Mouse (Mus musculus): ENCODE results near the gene I0C0044D17Rik. TPM values are rescaled to one million over a fixed set of nuclear protein-coding genes. Genes with fewer than 3 reads are reported as not detected.

Gene I0C0044D17Rik
- polyA plus RNA-seq, 1 experiment from 2014 or later: not detected

GRCm38 (mm10) chr4:98795241-98795640 is 28.4 kb downstream of the I0C0044D17Rik start:
- H3K9ac ChIP-seq (ENCODE audit: low read depth, low read length): no peak overlapping the region
- 73% methylated on average over 2 of the region's 2 CpGs for WGBS (ENCODE audit: insufficient replicate concordance)
- no peak overlapping the region for H3K4me3 ChIP-seq (ENCODE audit: low read depth, low read length)
- no peaks in the 10 kb centered on the region for H3K9me3 ChIP-seq (replicated peaks; ENCODE audit: control insufficient read depth, low read length)
- no peak overlapping the region for H3K27ac ChIP-seq (ENCODE audit: low read depth, low read length)
- no peaks in the 10 kb centered on the region; the same call in 1 of the 2 replicates for H3K4me1 ChIP-seq (ENCODE audit: control insufficient read depth, insufficient read depth, low read length)
- H3K27me3 ChIP-seq (ENCODE audit: control insufficient read depth, insufficient read depth, low read length): no peaks in the 10 kb centered on the region
- no peak overlapping the region for H3K4me2 ChIP-seq
- ATAC-seq (replicated peaks; ENCODE audit: insufficient number of reproducible peaks, low FRiP score, low TSS enrichment): no peak
- no peaks in the 10 kb centered on the region for H3K36me3 ChIP-seq (ENCODE audit: control insufficient read depth, insufficient read depth, low read length)

GRCm38 (mm10) chr4:98793486-98793885 is 30.2 kb downstream of the I0C0044D17Rik start:
- no peak overlapping the region for H3K4me2 ChIP-seq
- no peak overlapping the region for H3K4me3 ChIP-seq (ENCODE audit: low read depth, low read length)
- no peaks in the 10 kb centered on the region for H3K9me3 ChIP-seq (replicated peaks; ENCODE audit: control insufficient read depth, low read length)
- WGBS (ENCODE audit: insufficient replicate concordance): 87% methylated on average over 9 of the region's 9 CpGs
- ATAC-seq (replicated peaks; ENCODE audit: insufficient number of reproducible peaks, low FRiP score, low TSS enrichment): no peak
- no peaks in the 10 kb centered on the region; the same call in 1 of the 2 replicates for H3K4me1 ChIP-seq (ENCODE audit: control insufficient read depth, insufficient read depth, low read length)
- no peak overlapping the region for H3K27ac ChIP-seq (ENCODE audit: low read depth, low read length)
- H3K36me3 ChIP-seq (ENCODE audit: control insufficient read depth, insufficient read depth, low read length): no peaks in the 10 kb centered on the region
- no peak overlapping the region for H3K9ac ChIP-seq (ENCODE audit: low read depth, low read length)
- no peaks in the 10 kb centered on the region for H3K27me3 ChIP-seq (ENCODE audit: control insufficient read depth, insufficient read depth, low read length)

- Histone ChIP-seq H3K4me2 (no peak overlapping the region), H3K27me3 (ENCODE audit: control insufficient read depth, insufficient read depth, low read length) (no peaks in the 10 kb centered on the region), H3K9me3 (replicated peaks; ENCODE audit: control insufficient read depth, low read length) (no peaks in the 10 kb centered on the region), H3K9ac (ENCODE audit: low read depth, low read length) (no peak overlapping the region), H3K4me1 (ENCODE audit: control insufficient read depth, insufficient read depth, low read length) (no peaks in the 10 kb centered on the region; the same call in 1 of the 2 replicates), H3K27ac (ENCODE audit: low read depth, low read length) (no peak overlapping the region), H3K4me3 (ENCODE audit: low read depth, low read length) (no peak overlapping the region), H3K36me3 (ENCODE audit: control insufficient read depth, insufficient read depth, low read length) (no peaks in the 10 kb centered on the region)
- 52% methylated on average over 1 of the region's 1 CpGs for WGBS (ENCODE audit: insufficient replicate concordance)
- no peak for ATAC-seq (replicated peaks; ENCODE audit: insufficient number of reproducible peaks, low FRiP score, low TSS enrichment)
These were observed 32.9 kb downstream of the I0C0044D17Rik start for GRCm38 (mm10) chr4:98790721-98791120.

GRCm38 (mm10) chr4:98789861-98790311 is 33.8 kb downstream of the I0C0044D17Rik start:
- H3K36me3 ChIP-seq (ENCODE audit: control insufficient read depth, insufficient read depth, low read length): no peaks in the 10 kb centered on the region
- WGBS (ENCODE audit: insufficient replicate concordance): 3% methylated on average over 10 of the region's 10 CpGs
- H3K4me3 ChIP-seq (ENCODE audit: low read depth, low read length): peak overlapping the region; percentile 37
- H3K27ac ChIP-seq (ENCODE audit: low read depth, low read length): no peak overlapping the region
- H3K27me3 ChIP-seq (ENCODE audit: control insufficient read depth, insufficient read depth, low read length): no peaks in the 10 kb centered on the region
- no peaks in the 10 kb centered on the region for H3K9me3 ChIP-seq (replicated peaks; ENCODE audit: control insufficient read depth, low read length)
- H3K4me1 ChIP-seq (ENCODE audit: control insufficient read depth, insufficient read depth, low read length): no peaks in the 10 kb centered on the region; the same call in 1 of the 2 replicates
- H3K9ac ChIP-seq (ENCODE audit: low read depth, low read length): peak overlapping the region; percentile 67; the same call in 1 of the 2 replicates
- no peak for ATAC-seq (replicated peaks; ENCODE audit: insufficient number of reproducible peaks, low FRiP score, low TSS enrichment)
- peak overlapping the region; percentile 61 for H3K4me2 ChIP-seq

- no peak for ATAC-seq (replicated peaks; ENCODE audit: insufficient number of reproducible peaks, low FRiP score, low TSS enrichment)
- H3K4me3 ChIP-seq (ENCODE audit: low read depth, low read length): peak overlapping the region; percentile 37
These were observed 34.4 kb downstream of the I0C0044D17Rik start for GRCm38 (mm10) chr4:98789133-98789765.

GRCm38 (mm10) chr4:98786281-98786680 is 37.4 kb downstream of the I0C0044D17Rik start:
- Histone ChIP-seq H3K36me3 (ENCODE audit: control insufficient read depth, insufficient read depth, low read length) (no peaks in the 10 kb centered on the region), H3K9me3 (replicated peaks; ENCODE audit: control insufficient read depth, low read length) (no peaks in the 10 kb centered on the region), H3K9ac (ENCODE audit: low read depth, low read length) (no peak overlapping the region), H3K27me3 (ENCODE audit: control insufficient read depth, insufficient read depth, low read length) (no peaks in the 10 kb centered on the region), H3K27ac (ENCODE audit: low read depth, low read length) (no peak overlapping the region), H3K4me1 (ENCODE audit: control insufficient read depth, insufficient read depth, low read length) (no peaks in the 10 kb centered on the region; the same call in 1 of the 2 replicates), H3K4me2 (no peak overlapping the region), H3K4me3 (ENCODE audit: low read depth, low read length) (no peak overlapping the region)
- WGBS (ENCODE audit: insufficient replicate concordance): 39% methylated on average over 3 of the region's 3 CpGs
- no peak for ATAC-seq (replicated peaks; ENCODE audit: insufficient number of reproducible peaks, low FRiP score, low TSS enrichment)

More at GRCm38 (mm10) chr4:98789133-98789765, 34.4 kb downstream of the I0C0044D17Rik start:
- H3K4me1 ChIP-seq (ENCODE audit: control insufficient read depth, insufficient read depth, low read length): no peaks in the 10 kb centered on the region; the same call in 1 of the 2 replicates
- H3K9ac ChIP-seq (ENCODE audit: low read depth, low read length): peak overlapping the region; percentile 67; the same call in 1 of the 2 replicates
- H3K27ac ChIP-seq (ENCODE audit: low read depth, low read length): no peak overlapping the region
- H3K9me3 ChIP-seq (replicated peaks; ENCODE audit: control insufficient read depth, low read length): no peaks in the 10 kb centered on the region
- no peaks in the 10 kb centered on the region for H3K27me3 ChIP-seq (ENCODE audit: control insufficient read depth, insufficient read depth, low read length)
- H3K36me3 ChIP-seq (ENCODE audit: control insufficient read depth, insufficient read depth, low read length): no peaks in the 10 kb centered on the region
- peak overlapping the region; percentile 61 for H3K4me2 ChIP-seq
- WGBS (ENCODE audit: insufficient replicate concordance): 65% methylated on average over 7 of the region's 7 CpGs

- Histone ChIP-seq H3K9me3 (replicated peaks; ENCODE audit: control insufficient read depth, low read length) (no peaks in the 10 kb centered on the region), H3K4me3 (ENCODE audit: low read depth, low read length) (no peak overlapping the region), H3K27ac (ENCODE audit: low read depth, low read length) (no peak overlapping the region), H3K4me2 (no peak overlapping the region), H3K9ac (ENCODE audit: low read depth, low read length) (no peak overlapping the region), H3K4me1 (ENCODE audit: control insufficient read depth, insufficient read depth, low read length) (no peaks in the 10 kb centered on the region; the same call in 1 of the 2 replicates), H3K36me3 (ENCODE audit: control insufficient read depth, insufficient read depth, low read length) (no peaks in the 10 kb centered on the region), H3K27me3 (ENCODE audit: control insufficient read depth, insufficient read depth, low read length) (0 out of 2 replicates have a peak, but pooled peaks cover under 1% of the 10 kb centered on the region)
- no peak for ATAC-seq (replicated peaks; ENCODE audit: insufficient number of reproducible peaks, low FRiP score, low TSS enrichment)
- 30% methylated on average over 8 of the region's 8 CpGs for WGBS (ENCODE audit: insufficient replicate concordance)
These were observed 37.8 kb downstream of the I0C0044D17Rik start for GRCm38 (mm10) chr4:98785851-98786250.

GRCm38 (mm10) chr4:98778219-98778618 is 45.4 kb downstream of the I0C0044D17Rik start:
- Histone ChIP-seq H3K9me3 (replicated peaks; ENCODE audit: control insufficient read depth, low read length) (no peaks in the 10 kb centered on the region), H3K36me3 (ENCODE audit: control insufficient read depth, insufficient read depth, low read length) (no peaks in the 10 kb centered on the region), H3K4me3 (ENCODE audit: low read depth, low read length) (peak overlapping the region; percentile 8; the same call in 1 of the 2 replicates), H3K27ac (ENCODE audit: low read depth, low read length) (no peak overlapping the region), H3K27me3 (ENCODE audit: control insufficient read depth, insufficient read depth, low read length) (0 out of 2 replicates have a peak, but pooled peaks cover 9% of the 10 kb centered on the region), H3K9ac (ENCODE audit: low read depth, low read length) (no peak overlapping the region), H3K4me1 (ENCODE audit: control insufficient read depth, insufficient read depth, low read length) (peaks cover 19% of the 10 kb centered on the region), H3K4me2 (peak overlapping the region; percentile 58)
- WGBS (ENCODE audit: insufficient replicate concordance): 5% methylated on average over 16 of the region's 16 CpGs
- ATAC-seq (replicated peaks; ENCODE audit: insufficient number of reproducible peaks, low FRiP score, low TSS enrichment): no peak
